Mouse (Mus musculus) liver, embryonic 16.5 days (tissue): ENCODE measurements around the gene Bbx. TPM values are rescaled to one million over a fixed set of nuclear protein-coding genes. Genes with fewer than 3 reads are reported as not detected.

Experiments
- ATAC-seq: fragments of 200-750 bp; cut with Nextera tagmentation; 2 replicates; pipeline ENCODE4 v1.8.0; 2017; ENCODE audit warnings: low read depth, mild to moderate bottlenecking, moderate number of reproducible peaks, moderate library complexity
- H3K27ac ChIP-seq: fragments of 300-500 bp; sonication (generic); 2 replicates; pipeline ENCODE4 v1.5.1; 2014; ENCODE audit warnings: mild to moderate bottlenecking, low read length
- H3K27me3 ChIP-seq: fragments of 300-500 bp; sonication (generic); 2 replicates; pipeline ENCODE4 v1.6.1; 2014; ENCODE audit warnings: low read depth, low read length, mixed read lengths; ENCODE audit not compliant: control insufficient read depth, insufficient read depth
- H3K36me3 ChIP-seq: fragments of 300-500 bp; sonication (generic); 2 replicates; pipeline ENCODE4 v1.6.1; 2014; ENCODE audit warnings: mild to moderate bottlenecking; ENCODE audit not compliant: control insufficient read depth, insufficient read depth
- H3K4me1 ChIP-seq: fragments of 300-500 bp; sonication (generic); 2 replicates; pipeline ENCODE4 v1.6.1; 2014; ENCODE audit warnings: low read depth, low read length, mixed read lengths; ENCODE audit not compliant: control insufficient read depth
- H3K4me2 ChIP-seq: fragments of 300-500 bp; sonication (generic); 2 replicates; pipeline ENCODE4 v1.6.1; 2014; ENCODE audit warnings: low read depth, low read length, mixed read lengths
- H3K4me3 ChIP-seq: fragments of 300-500 bp; sonication (generic); 2 replicates; pipeline ENCODE4 v1.5.1; 2014; ENCODE audit warnings: low read depth, mild to moderate bottlenecking, low read length
- H3K9ac ChIP-seq: fragments of 300-500 bp; sonication (generic); 2 replicates; pipeline ENCODE4 v1.6.1; 2014; ENCODE audit warnings: low read depth, low read length
- H3K9me3 ChIP-seq: fragments of 300-500 bp; sonication (generic); replicated peaks from 2 replicates; pipeline ENCODE4 v1.6.1; 2016; ENCODE audit warnings: low read length; ENCODE audit not compliant: control insufficient read depth
- WGBS: fragments of 180-500 bp; shearing (Covaris S2); extraction: QIAGEN DNeasy Blood & Tissue Kit; methylation state at CpG from one replicate; pipeline ENCODE4 v1.1.7; 2014; ENCODE audit not compliant: insufficient replicate concordance; 5-methylcytosine and 5-hydroxymethylcytosine counted together
- polyA plus RNA-seq: library from polyadenylated mRNA; unstranded; fragments of >200 nt; fragmentation: Nextera tagmentation; extraction: Ambion mirVana; gene quantifications from 2 replicates; pipeline ENCODE4 v1.2.1, GENCODE M21; 2015

Gene Bbx
- polyA plus RNA-seq, 1 experiment from 2014 or later = 6.2 TPM

- no peak overlapping the region for H3K4me2 ChIP-seq
- no peaks in the 10 kb centered on the region for H3K9me3 ChIP-seq
- ATAC-seq = no peak
- no peaks in the 10 kb centered on the region for H3K4me1 ChIP-seq
- H3K36me3 ChIP-seq = no peaks in the 10 kb centered on the region
- H3K9ac ChIP-seq = no peak overlapping the region
- H3K27me3 ChIP-seq = no peaks in the 10 kb centered on the region
- H3K4me3 ChIP-seq = no peak overlapping the region
- 70% methylated on average over 4 of the region's 4 CpGs for WGBS
- H3K27ac ChIP-seq = no peak overlapping the region
Observed at GRCm38 (mm10) chr16:50211727-50212126, 220.5 kb downstream of the Bbx start.

GRCm38 (mm10) chr16:50211231-50211630 is 221.0 kb downstream of the Bbx start:
- H3K4me3 ChIP-seq = no peak overlapping the region
- WGBS = 72% methylated on average over 6 of the region's 6 CpGs
- H3K9me3 ChIP-seq = no peaks in the 10 kb centered on the region
- no peaks in the 10 kb centered on the region for H3K36me3 ChIP-seq
- no peak overlapping the region for H3K4me2 ChIP-seq
- no peaks in the 10 kb centered on the region for H3K27me3 ChIP-seq
- no peak overlapping the region for H3K27ac ChIP-seq
- ATAC-seq = no peak
- H3K4me1 ChIP-seq = no peaks in the 10 kb centered on the region
- no peak overlapping the region for H3K9ac ChIP-seq

DNA sequence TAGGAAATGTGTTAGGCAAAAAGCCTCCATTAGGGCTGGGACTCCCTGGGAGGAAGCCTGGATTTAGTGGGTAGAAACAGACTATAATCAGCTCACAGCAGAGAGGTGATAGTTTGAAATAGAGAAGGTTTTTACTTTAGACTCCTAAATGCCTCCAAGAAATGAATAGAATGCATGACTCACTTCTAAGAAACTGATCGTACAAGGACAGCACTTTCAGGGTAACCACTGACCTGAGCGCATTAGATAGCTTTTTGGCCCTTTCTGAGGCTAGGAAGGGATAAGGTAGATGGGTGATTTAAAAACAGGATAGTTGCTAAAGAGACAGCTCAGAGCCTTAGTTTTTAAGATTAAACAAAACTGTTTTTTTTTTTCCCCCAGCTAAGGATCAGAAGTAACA is 221.4 kb downstream of the Bbx start:
- no peak for ATAC-seq
- WGBS = 65% methylated on average over 2 of the region's 2 CpGs

GRCm38 (mm10) chr16:50204944-50205343 is 227.2 kb downstream of the Bbx start:
- Histone ChIP-seq H3K4me1 (no peaks in the 10 kb centered on the region), H3K4me3 (no peak overlapping the region), H3K27me3 (no peaks in the 10 kb centered on the region), H3K9me3 (no peaks in the 10 kb centered on the region), H3K36me3 (no peaks in the 10 kb centered on the region), H3K4me2 (no peak overlapping the region), H3K9ac (no peak overlapping the region), H3K27ac (no peak overlapping the region)
- no peak for ATAC-seq
- 19% methylated on average over 3 of the region's 3 CpGs for WGBS

More for the DNA sequence above, 221.4 kb downstream of the Bbx start:
- H3K4me1 ChIP-seq = no peaks in the 10 kb centered on the region
- no peaks in the 10 kb centered on the region for H3K27me3 ChIP-seq
- H3K9ac ChIP-seq = no peak overlapping the region
- H3K4me2 ChIP-seq = no peak overlapping the region
- H3K9me3 ChIP-seq = no peaks in the 10 kb centered on the region
- no peak overlapping the region for H3K27ac ChIP-seq
- H3K4me3 ChIP-seq = no peak overlapping the region
- H3K36me3 ChIP-seq = no peaks in the 10 kb centered on the region

GRCm38 (mm10) chr16:50201546-50202151 is 230.5 kb downstream of the Bbx start:
- no peak for ATAC-seq
- H3K36me3 ChIP-seq = no peaks in the 10 kb centered on the region
- H3K9me3 ChIP-seq = no peaks in the 10 kb centered on the region
- 71% methylated on average over 7 of the region's 7 CpGs for WGBS
- H3K4me3 ChIP-seq = no peak overlapping the region
- H3K27ac ChIP-seq = no peak overlapping the region
- H3K4me2 ChIP-seq = no peak overlapping the region
- no peak overlapping the region for H3K9ac ChIP-seq
- no peaks in the 10 kb centered on the region for H3K27me3 ChIP-seq
- H3K4me1 ChIP-seq = no peaks in the 10 kb centered on the region

DNA sequence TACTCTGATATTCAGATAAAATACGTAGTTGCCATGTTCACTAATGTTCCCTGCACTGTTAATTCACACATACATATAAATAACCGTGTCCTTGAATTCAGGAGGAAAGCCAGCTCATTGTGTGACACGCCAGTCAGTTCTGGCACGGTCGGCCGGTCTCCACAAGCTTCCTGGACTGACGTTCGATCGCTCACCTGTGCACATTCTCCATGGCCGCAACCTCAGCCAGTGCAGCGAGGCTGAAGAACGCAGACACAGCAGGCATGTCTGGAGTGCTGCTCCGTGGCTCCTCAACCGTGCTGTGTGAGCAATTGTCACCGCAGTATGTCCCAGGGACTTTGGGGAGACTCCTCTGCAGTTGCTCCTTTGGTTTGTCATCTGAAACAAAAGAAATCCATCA is 232.0 kb downstream of the Bbx start:
- no peak for ATAC-seq
- WGBS = 82% methylated on average over 15 of the region's 15 CpGs
- no peaks in the 10 kb centered on the region for H3K36me3 ChIP-seq
- no peak overlapping the region for H3K4me3 ChIP-seq
- no peaks in the 10 kb centered on the region for H3K9me3 ChIP-seq
- no peaks in the 10 kb centered on the region for H3K4me1 ChIP-seq
- no peak overlapping the region for H3K4me2 ChIP-seq
- H3K27me3 ChIP-seq = no peaks in the 10 kb centered on the region
- H3K27ac ChIP-seq = no peak overlapping the region
- H3K9ac ChIP-seq = no peak overlapping the region

DNA sequence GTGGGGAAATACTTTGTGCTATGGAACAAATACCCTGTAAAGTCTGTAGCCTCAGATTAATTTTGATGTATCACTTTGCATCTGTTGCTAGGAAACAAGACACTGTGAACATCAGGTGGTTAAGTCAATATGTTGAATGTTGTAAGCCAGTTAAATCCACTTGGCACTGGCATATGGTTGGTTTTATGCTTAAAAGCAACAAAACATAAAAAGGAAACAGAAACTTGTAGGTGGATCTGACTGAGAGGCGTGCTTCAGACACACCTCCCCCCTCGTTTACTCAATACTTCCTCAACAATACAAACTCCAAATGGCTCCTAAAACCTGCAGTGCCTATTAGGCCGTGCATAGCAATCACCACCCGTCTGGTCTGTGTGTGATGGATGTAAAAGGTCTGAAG is 236.1 kb downstream of the Bbx start:
- Histone ChIP-seq H3K27ac (no peak overlapping the region), H3K4me1 (no peaks in the 10 kb centered on the region), H3K27me3 (no peaks in the 10 kb centered on the region), H3K9ac (no peak overlapping the region), H3K36me3 (no peaks in the 10 kb centered on the region), H3K4me2 (no peak overlapping the region), H3K9me3 (no peaks in the 10 kb centered on the region), H3K4me3 (no peak overlapping the region)
- 56% methylated on average over 4 of the region's 4 CpGs for WGBS
- ATAC-seq = no peak

DNA sequence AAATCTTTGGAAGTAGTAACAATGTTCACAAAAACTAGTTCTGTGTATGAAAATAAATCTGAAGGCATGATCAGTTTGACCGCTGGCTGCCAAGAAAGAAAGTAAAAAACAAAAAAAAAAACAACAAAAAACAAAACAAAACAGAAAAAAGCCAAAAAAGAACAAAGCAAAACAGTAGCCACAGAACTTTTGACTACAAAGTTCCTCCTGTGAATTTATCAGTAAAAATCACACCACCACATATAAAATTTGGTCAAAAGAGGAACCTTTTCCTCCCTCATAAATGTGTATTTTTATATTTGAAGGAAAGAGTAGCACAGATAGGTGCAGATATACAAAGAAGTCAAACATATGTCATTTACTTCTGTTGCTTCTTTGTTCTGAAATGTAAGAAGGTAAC is 239.6 kb downstream of the Bbx start:
- Histone ChIP-seq H3K9me3 (no peaks in the 10 kb centered on the region), H3K36me3 (no peaks in the 10 kb centered on the region), H3K9ac (no peak overlapping the region), H3K4me2 (no peak overlapping the region), H3K27me3 (no peaks in the 10 kb centered on the region), H3K27ac (no peak overlapping the region), H3K4me3 (no peak overlapping the region), H3K4me1 (no peaks in the 10 kb centered on the region)
- WGBS = 79% methylated on average over 1 of the region's 1 CpGs
- no peak for ATAC-seq

DNA sequence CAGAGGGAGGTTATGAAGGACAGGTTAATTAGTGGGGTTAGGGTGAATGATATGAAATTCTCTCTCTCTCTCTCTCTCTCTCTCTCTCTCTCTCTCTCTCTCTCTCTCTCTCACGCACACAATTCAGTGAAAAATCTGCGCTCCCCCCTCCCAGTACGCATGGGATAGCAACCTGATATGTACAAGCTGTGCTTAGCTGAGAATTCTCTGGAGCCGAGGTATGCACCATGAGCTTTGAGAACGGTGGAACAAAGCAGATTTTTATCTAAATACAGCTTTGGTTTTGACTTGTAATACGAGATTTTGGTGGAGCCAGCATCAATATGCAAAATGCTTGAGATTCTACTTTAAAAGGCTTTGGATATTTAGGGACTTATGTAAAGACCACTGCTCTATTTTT is 243.1 kb downstream of the Bbx start:
- Histone ChIP-seq H3K36me3 (no peaks in the 10 kb centered on the region), H3K4me2 (no peak overlapping the region), H3K9ac (no peak overlapping the region), H3K4me1 (no peaks in the 10 kb centered on the region), H3K9me3 (no peaks in the 10 kb centered on the region), H3K27me3 (no peaks in the 10 kb centered on the region), H3K4me3 (no peak overlapping the region), H3K27ac (no peak overlapping the region)
- ATAC-seq = no peak
- 61% methylated on average over 6 of the region's 6 CpGs for WGBS
